Mouse (Mus musculus) thymus, postnatal 25 days (tissue): ENCODE measurements around the gene 4933427D14Rik.

Source experiments
- DNase-seq: peaks from one replicate; pipeline ENCODE4 v3.0.0; 2022

4933427D14Rik gene

DNA sequence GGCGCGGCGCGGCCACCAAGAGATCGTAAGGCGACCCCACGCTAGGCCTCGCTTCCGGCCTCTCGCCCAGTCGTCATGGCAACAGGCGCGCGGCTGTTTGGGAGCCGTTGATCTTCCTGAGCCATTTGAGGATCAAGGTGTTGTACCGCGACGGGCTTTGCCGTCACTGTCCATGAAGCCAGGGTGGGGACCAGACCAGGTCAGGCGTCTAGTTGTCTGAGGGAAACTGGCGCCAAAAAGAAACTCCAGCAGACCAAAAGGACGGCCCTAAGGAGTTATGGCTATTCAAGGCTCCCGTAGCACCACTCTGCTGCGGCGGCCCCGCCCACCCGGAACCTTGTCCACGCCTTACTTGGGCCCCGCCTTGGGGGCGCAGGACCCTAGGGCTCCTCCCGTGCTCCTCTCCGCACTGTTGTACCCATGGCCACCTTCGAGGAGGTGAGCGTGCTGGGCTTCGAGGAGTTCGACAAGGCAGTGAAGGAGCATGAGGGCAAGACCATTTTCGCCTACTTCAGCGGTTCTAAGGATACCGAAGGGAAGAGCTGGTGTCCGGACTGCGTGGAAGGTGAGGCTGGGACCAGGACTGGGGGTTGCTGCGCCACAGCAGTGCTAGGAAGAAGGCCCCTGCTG is at the start of gene 4933427D14Rik, which contains the start of gene Txndc17:
Gene 4933427D14Rik (minus strand): TSS at position 256 of the 630 bp plus-strand sequence.
Gene Txndc17 (plus strand): TSS at position 344 of the 630 bp plus-strand sequence.
- peak; percentile 91 for DNase-seq

DNA sequence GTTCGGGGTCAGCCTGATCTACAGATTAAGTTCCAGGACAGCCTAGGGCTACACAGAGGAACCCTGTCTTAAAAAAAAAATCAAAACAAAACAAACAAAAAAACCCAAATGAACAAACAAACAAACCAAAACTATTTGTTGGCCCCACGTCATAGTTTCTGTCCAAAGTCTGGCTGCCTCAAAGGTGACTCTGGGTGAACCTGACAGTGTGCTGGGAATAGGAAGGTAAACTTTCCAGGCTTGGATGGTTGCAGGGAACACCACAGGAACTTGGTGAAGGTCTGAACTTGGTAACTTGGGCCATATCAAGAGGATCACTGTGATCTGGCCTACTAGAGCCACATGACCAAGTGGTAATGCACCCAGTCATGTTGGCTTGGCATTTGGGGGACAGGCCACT is 49.2 kb upstream of the 4933427D14Rik start:
- no peak for DNase-seq

DNA sequence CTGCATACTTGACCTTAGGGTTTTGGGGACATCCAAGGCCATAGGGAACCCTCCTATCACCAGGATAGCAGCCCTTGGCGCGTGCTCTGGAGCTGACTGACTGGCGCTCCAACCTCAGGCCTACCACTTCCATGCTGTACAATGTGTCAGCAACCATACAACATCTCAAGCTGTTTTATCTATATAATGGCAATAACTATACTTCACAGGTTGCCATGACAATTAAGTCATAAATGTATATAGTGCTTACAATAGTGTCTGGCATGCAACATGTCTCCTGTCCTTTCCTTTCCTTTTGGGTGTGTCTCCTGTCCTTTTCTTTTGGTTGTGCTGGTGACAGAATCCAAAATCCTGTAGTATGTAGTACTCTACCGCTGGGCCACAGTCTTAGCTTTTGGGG is 48.4 kb upstream of the 4933427D14Rik start:
- no peak for DNase-seq

DNA sequence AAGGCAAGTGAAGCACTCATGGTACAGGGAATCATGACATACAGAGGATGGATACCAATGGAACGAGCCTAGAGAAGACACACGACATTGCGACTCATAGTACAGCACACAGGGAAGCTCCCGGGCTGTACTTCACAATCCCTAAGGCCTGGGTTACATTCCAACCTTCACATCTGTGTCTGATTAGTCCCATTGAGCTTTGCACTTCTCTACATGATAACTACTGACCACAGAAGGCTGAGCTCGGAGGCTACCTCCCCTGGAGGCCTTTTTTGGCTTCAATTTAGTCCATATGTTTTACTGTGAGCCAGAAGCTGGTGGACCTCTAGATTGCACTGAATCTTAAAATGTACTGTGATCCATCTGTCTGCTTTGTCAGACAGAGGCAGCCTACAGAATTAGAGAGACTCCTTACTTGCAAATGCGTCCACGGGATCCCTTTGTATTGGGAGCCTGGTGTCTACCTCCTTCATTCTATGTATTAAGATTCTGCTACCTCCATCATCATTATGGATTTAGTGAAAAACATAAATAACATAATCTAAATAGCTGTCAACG is 38.0 kb upstream of the 4933427D14Rik start:
- no peak for DNase-seq

DNA sequence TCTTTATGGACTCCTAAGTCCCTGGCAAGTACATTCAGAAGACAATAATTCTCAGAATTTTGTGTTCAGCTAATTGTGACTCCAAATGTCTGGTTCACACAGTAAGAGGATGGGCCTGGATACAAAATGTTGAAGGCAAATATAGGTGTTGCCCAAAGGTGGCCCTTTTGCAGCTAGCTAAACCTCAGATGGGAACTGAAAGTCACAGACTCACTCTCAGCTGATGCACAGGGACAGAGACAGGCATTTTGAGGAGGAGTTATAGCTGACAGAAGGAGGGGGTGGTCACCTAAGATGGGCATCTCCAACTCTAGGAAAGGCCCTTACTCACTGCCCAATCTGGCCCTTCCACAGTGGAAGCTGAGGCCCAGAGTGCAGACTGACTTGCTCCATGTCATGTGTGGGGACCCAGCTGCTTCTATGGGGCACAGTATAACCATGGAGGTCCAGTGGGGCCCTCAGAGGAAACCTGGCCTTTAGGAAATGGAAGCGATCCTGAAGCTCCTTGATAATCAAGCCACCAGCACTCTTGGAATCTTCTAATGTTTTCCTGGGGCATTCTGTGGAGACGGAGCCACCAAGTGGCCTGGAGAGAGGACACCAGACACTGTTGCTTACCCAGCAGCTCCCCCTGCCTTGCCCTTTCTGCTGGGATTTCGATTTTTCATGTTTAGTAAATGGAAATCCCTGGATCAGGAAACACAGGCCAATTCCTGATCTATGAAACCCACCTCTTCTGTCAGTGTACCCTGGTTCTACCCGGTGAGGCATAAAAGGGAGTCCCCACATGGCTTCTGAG is 33.0 kb upstream of the 4933427D14Rik start:
- DNase-seq, result no peak

DNA sequence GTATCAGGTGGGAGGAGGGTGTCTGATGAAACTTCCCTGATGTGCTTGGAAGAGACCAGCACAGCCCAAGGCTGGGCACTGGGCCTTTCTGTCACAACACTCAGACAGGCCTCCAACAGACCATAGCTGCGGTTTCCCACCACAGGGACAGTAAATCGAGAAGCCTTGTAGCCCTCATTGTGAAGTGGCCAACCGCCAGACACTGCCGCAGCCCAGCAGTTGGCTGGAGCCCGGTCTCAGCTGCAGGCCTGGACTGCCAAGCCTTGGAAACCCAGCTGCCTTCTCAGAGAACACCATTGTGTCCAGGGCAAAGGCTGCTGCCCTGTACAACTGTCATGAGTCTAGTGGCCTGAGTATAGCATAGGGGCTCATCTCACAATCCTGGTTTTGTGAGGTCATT is 26.8 kb upstream of the 4933427D14Rik start:
- no peak for DNase-seq

DNA sequence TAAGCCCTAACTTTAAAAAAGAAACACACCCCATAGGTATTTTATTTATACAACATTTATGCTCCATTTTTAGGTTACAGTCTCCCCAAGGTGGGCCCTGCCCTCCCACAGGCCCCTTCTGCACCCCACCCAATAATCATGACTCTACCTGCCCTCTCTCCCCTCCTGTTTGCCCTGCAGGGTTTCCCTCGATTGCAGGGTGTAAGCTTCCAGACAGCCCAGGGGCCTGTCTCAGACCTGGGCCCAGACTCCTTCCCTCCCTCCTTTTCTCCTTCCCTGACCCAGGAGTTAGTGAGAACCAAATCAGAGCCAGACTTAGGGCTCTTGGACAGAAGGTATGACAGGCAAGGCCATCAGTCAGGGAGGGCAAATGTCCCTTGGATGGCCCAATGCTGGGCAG is 25.7 kb upstream of the 4933427D14Rik start:
- DNase-seq, result no peak

DNA sequence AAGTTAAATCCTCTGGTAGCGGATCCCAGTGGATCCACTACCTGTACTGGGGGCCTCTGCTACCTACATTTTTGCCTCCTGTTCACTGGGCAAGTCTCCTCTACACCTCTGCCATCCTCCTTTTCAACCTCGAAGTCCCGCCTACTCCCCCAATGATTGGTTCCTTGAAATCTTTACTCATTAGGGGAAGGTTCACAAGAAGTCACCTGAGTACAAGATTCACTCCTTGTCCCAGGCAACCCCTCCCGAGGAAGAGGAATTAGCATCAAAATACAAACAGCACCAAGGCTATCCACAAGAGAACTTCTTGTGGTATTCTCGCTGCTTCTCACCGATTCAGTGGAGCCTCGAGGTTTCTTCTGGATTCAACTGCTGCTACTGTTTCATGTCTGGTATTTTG is 24.8 kb upstream of the 4933427D14Rik start:
- DNase-seq, result no peak

DNA sequence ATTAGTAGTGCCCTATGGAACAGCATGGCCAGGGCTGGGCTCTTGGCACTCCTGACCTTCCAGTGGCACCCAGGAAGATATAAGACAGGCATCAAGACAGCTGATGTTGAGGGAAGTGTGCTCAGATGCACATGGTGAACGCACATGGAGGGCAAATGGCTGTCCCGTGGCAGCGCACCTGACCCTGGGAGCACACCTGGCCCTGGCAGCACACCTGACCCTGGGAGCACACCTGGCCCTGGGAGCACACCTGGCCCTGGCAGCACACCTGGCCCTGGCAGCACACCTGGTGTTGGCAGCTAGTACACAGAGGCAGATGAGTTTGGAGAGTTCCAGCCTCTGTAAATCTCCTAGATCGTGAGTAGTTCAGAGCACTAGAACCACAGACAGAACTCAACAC is 21.3 kb upstream of the 4933427D14Rik start:
- DNase-seq, result no peak

DNA sequence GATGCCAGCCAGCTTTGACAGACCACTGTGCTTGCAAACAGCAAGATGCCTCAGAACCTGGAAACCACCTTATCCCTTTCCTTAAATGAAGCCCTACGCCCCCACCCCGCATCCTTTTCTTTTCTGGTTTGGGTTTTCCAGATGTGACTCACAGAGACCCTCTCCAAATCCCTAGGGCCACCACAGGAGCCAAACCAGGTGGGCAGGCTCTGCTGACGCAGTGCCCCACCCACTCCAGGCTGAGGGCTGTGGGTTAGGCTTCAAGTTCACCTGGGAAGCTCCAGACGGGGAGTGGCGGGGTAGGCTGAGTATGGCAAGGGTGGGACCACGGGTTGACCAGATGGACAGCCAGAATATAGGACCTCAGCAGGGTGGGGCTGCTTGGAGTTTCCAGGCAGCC is 19.6 kb upstream of the 4933427D14Rik start:
- DNase-seq, result no peak

DNA sequence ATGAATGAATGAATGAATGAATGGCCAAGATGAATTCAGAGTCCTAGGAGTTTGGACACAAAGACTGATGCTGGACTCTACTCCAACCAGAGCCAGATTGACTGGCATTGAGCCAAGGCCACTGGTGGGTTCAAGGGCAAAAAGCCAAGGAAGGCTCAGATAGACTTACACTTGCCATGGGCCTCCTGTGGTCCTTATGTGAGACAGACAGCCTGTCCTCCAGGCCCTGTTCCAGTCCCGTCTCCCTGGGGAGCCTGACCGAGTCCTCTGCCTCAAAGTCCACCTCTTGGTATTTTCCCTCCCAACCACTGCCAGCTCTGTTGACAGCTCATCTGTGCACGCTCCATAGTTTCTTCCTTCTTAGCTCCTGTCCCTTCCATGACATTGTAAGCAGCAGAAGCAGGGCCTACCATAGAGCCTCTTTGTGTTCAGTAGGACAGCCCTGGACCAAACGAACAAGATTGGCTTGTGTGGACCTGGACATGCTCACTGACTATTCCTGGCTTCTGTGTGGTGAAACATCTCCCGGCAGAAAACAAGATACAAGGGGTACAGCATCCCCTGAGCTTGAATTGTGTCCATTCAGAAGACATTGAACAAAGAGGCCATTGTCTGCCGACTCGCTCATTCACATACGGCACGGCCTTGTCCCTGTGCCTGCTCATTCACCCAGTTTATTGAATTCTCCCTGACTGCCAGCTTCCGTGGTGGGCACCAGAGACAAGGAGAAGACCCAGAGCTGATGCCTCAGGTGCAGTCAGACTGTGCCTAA is 18.9 kb upstream of the 4933427D14Rik start:
- DNase-seq, result no peak

DNA sequence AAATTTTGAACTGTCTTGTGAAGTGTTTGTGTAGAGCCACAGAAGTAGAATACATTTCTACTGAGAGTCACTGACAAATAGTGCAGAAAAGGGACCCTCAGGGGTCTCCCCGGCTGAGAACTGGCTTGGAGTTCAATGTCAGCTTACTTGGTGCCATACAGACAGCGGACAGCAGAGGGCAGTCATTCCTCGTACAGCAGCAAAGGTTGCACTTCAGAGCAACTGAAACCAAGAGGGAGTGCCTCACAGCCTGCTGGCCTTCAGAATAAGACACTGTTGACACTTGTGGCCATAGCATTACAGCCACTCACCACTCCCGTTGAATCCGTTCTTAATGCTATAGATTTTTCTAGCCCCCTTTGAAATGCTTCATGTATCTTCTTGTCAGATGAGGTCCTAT is 17.6 kb upstream of the 4933427D14Rik start:
- DNase-seq, result peak; percentile 73

DNA sequence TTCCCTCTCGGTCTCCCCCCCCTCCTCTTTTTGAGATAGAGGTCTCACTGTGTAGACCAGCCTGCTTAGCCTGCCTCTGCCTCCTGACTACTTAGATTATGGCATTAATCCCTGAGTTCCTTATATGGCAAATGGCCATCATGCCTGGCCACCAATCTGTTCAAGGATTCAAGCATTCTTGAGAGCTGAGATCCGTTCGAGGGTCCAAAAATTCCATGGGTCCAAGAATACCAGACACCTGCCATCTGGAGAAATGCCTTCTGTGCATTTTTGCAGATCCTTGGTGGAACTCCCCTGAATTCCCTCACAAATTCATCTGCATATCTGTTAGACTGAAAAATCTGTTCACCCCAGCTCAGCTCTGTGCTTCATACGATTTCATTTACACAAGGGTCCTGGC is 16.2 kb upstream of the 4933427D14Rik start:
- no peak for DNase-seq

DNA sequence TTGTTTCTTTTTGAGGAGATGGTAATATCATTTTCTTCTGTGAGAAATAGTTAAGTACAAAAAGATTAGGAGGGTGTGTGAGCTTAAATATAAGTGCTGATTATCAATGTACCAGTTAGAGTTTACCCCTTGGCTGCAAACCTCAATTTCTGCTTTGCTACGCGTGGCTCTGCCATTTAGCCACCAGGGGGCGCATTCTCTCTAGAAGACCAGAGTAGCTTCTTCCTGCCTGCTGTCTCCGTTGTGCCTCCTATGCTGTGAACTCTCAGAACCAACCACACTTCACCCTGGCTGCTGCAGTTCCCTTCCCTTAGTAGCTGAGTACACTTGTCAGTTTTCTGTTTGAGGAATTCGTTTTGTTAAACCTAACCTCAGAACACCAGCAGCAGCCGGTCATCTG is 14.0 kb upstream of the 4933427D14Rik start:
- peak; percentile 79 for DNase-seq

DNA sequence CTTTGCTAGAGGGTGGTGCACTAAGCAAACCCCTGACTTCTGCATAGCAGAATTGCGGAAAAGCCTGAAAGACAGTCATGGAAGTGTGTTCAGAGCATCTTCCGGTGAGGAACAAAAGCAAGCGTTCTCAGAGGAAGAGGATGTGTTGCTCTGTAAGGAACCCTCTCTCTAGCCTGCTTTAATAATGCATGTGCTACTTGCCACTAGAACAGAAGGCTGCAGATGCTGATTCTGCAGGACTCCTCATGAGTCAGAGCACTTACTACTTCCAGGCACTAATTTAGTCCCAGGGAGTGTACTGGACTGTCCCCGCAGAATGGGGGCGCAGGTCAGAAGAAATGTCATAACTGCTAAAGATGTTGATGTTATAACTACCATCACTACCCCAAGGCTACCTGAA is 9.9 kb upstream of the 4933427D14Rik start:
- no peak for DNase-seq

DNA sequence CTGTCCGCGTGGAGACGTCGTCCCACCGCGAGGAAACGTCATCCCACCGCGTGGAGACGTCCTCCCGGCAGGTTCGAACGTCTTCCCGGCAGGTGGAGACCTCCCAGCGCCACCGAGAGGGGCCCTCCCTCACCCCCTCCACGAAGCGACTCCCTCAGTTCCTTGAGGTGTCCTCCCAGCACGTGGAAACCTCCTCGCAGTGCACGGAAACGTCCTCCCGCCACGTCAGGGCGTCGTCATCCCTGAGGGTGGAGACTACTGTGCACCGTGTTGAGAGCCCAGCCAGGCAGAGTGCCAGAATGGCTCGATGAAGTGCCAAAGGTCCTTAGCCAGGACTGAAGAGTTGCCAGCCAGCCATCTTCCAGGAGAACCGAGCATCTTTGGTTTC is 8.1 kb upstream of the 4933427D14Rik start, which contains the start of gene Med31:
Gene Med31 (minus strand): TSS at position 183 of the 388 bp plus-strand sequence.
- peak; percentile 78 for DNase-seq

DNA sequence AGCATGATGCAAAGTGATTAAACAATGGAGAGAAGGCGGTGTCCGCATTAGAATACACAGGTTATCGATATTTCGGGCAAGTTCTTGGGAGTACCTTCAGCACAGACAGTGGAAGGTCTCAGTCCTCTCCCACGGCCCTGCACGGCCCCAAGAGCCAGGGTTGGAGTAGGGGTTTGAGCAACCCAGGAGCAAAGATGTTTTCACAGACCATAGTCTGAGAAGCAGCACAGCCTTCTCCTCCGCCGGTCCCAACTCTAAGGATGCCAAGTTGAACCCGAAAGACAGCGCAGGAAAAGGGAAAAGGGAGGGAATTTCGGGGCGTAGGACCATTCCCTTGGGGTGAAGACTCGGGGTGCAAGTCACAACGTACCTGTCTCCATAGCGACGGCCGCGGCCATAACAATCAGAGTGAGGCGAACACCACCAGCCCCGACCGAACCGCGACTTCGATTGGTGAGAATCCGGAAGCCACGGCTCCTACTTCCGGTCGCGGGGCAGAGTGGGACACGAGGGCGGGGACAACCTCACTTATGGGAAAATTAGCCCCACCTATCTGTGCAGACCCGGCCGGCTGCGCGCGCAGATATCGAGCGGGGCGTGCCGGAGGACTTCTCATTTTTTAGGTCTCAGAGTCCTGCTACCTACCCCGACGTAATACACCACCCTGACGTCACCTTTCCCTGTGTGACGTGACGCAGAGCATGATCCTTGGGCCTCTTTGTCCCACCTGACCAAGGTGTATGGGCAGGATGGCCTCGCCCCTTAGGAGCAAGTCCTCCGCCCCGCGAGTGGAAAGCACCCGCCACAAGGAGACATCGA is 7.5 kb upstream of the 4933427D14Rik start:
- DNase-seq, result peak; percentile 89

DNA sequence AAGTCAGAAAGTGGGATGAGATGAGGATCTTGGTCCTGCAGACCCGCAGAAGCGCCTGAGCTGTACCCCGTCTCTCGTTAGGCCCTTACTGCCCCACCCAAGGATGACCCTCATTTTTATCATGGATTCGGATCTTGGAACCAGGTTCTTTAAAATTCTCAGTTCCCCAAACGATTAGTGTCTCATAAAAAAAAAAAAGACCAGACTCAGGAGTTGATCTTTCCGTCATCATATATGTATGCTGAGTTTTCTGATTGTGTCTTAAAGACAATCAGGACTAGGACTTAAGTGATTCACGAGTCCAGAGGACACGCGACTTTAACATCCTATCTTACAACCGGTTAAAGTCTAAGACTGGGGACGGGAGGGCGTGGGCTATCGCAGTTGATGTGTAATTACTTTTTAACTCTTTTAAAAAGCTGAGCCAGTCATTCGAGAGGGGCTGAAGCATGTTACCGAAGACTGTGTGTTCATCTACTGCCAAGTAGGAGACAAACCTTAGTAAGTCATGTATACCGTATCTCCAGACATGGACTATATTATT is 647 bp upstream of the 4933427D14Rik start:
- no peak for DNase-seq

DNA sequence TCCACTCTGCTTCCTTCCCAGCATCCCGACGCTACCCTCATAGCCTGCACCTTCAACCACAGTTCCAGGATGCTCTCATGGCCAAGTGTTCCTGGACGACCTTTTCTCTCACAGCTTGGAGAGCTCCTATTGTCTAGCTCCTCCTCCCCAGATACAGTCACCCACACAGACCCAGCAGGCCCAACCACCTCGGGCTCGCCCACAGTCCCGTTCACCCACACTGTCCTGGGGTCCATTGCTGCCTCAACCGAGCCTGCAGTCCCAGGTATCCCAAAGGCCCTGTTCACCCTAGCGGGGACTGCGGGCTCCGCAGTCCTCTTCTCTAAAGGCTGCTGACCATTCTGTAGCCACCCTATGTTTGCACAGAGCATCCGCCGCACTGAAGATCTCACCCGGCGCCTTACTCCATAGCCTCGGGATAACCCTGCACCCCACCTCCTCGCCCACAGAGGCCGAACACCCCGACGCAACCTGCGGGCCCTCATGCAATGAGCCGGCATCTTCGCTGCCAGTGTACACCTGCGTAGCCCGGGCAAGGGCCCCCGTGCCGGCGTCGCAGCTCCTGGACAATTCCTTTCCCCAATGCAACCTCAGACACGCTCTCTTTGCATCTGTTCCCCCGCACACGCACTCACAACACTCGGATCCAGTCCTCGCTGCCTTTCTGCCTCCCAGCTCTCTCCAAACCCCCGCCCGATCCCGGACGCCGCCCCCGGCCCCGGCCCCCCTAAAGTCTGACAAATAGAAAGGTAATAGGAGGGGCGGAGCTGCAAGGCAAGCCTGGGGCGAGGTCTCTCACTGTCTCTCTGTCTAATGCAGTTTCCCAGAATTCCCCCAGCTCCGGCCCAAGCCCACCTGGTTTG is 687 bp downstream of the 4933427D14Rik start, which contains the start of gene Gm43951:
Gene Gm43951 (minus strand): TSS at position 500 of the 863 bp plus-strand sequence.
- DNase-seq, result no peak

DNA sequence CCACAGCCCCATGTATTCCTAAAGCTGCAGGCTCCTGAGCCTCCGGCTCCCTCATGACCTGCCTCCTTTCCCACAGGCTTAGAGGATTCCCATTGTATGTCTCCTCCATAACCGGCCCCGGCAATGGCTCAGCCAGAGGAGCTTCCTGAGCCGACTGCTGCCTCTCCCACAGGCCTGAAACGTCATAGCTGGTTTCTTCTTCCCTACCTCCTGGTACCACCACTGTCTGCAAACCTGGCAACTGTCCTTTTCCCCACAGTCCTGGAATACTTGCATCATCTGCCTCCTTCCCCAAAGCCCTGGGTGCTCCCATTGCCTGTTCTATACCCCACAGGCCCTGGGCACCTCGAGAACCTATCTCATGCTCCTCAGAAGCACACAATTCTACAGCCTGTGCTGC is 2.0 kb downstream of the 4933427D14Rik start:
- DNase-seq, result no peak

DNA sequence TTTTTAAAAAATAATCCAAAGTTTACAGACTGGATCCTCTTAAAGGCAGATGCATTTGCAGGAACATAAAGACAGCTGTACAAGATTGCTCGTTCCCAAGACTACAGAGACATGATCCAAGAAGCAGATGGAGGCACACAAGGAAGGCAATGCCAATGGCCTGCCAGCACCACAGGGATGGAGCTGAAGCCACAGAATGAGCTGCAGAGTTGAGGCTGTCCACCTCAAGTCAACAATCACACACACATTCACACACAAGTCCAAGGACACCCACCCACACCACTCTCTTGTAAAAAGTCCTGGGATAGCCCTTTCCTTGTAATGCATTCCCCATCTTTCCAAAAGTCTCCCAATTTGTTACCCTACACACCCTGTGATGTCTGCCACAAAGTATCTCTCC is 3.8 kb downstream of the 4933427D14Rik start:
- no peak for DNase-seq
